Mouse (Mus musculus) kidney, embryonic 14.5 days (tissue): Measurements from ENCODE around the gene Ptprm. TPM values are rescaled to one million over a fixed set of nuclear protein-coding genes. Genes with fewer than 3 reads are reported as not detected.

Experiments
- ATAC-seq: fragments of 200-750 bp; cut with Nextera tagmentation; 2 replicates; pipeline ENCODE4 v1.8.0; 2017; ENCODE audit warnings: moderate number of reproducible peaks, mild to moderate bottlenecking, moderate TSS enrichment, moderate library complexity; ENCODE audit not compliant: low FRiP score, low TSS enrichment
- H3K27ac ChIP-seq: fragments of 300-500 bp; sonication (generic); 2 replicates; pipeline ENCODE4 v1.5.1; 2014; ENCODE audit warnings: low read depth, mild to moderate bottlenecking, low read length, moderate library complexity, mixed read lengths
- H3K27me3 ChIP-seq: fragments of 300-500 bp; sonication (generic); 2 replicates; pipeline ENCODE4 v1.6.1; 2014; ENCODE audit warnings: mild to moderate bottlenecking, low read length; ENCODE audit not compliant: control insufficient read depth, insufficient read depth
- H3K36me3 ChIP-seq: fragments of 300-500 bp; sonication (generic); 2 replicates; pipeline ENCODE4 v1.6.1; 2014; ENCODE audit warnings: low read length, mixed read lengths; ENCODE audit not compliant: control insufficient read depth, insufficient read depth
- H3K4me1 ChIP-seq: fragments of 300-500 bp; sonication (generic); 2 replicates; pipeline ENCODE4 v1.6.1; 2014; ENCODE audit warnings: low read length, mixed read lengths; ENCODE audit not compliant: control insufficient read depth, insufficient read depth
- H3K4me2 ChIP-seq: fragments of 300-500 bp; sonication (generic); replicated peaks from 2 replicates; pipeline ENCODE4 v1.6.1; 2014; ENCODE audit warnings: low read depth, mild to moderate bottlenecking, low read length
- H3K4me3 ChIP-seq: fragments of 300-500 bp; sonication (generic); 2 replicates; pipeline ENCODE4 v1.5.1; 2014; ENCODE audit warnings: mild to moderate bottlenecking, low read length
- H3K9ac ChIP-seq: fragments of 300-500 bp; sonication (generic); 2 replicates; pipeline ENCODE4 v1.6.1; 2014; ENCODE audit warnings: low read depth, mild to moderate bottlenecking, low read length, moderate library complexity
- H3K9me3 ChIP-seq: fragments of 300-500 bp; sonication (generic); 2 replicates; pipeline ENCODE4 v1.6.1; 2016; ENCODE audit warnings: low read length; ENCODE audit not compliant: control insufficient read depth
- WGBS: fragments of 180-500 bp; shearing (Covaris S2); extraction: QIAGEN DNeasy Blood & Tissue Kit; methylation state at CpG from one replicate; pipeline ENCODE4 v1.1.7; 2014; 5-methylcytosine and 5-hydroxymethylcytosine counted together
- polyA plus RNA-seq: library from polyadenylated mRNA; unstranded; fragments of >200 nt; fragmentation: Nextera tagmentation; extraction: Ambion mirVana; gene quantifications from 2 replicates; pipeline ENCODE4 v1.2.1, GENCODE M21; 2014

Ptprm gene
- polyA plus RNA-seq, 1 experiment from 2014 or later: 22.6 TPM

DNA sequence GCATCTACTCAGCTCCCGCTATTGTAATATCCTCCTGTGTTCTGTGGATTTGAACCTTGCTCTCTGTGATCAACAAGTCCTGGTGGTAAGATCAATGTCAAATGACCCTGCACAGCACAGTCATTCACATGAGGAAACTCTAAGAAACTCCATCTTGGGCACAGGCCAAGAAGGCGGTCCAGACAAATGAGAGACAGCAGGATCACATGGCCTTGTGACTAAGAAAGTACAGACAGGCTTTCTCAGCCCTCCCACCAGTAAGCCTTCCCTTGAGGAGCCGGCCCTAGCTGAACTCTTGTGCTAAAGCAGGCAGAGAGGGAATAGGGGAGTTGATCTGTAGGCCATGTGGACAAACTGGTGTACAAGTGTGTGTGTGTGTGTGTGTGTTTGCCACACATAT, 49.4 kb downstream of the Ptprm start:
- Histone ChIP-seq H3K9me3 (no peaks in the 10 kb centered on the region), H3K4me1 (no peaks in the 10 kb centered on the region), H3K4me2 (no peak overlapping the region), H3K36me3 (no peaks in the 10 kb centered on the region), H3K27ac (no peak overlapping the region), H3K4me3 (no peak overlapping the region), H3K27me3 (no peaks in the 10 kb centered on the region), H3K9ac (no peak overlapping the region)
- 76% methylated on average over 3 of the region's 3 CpGs for WGBS
- ATAC-seq: peak; percentile 60; the same call in 1 of the 2 replicates

DNA sequence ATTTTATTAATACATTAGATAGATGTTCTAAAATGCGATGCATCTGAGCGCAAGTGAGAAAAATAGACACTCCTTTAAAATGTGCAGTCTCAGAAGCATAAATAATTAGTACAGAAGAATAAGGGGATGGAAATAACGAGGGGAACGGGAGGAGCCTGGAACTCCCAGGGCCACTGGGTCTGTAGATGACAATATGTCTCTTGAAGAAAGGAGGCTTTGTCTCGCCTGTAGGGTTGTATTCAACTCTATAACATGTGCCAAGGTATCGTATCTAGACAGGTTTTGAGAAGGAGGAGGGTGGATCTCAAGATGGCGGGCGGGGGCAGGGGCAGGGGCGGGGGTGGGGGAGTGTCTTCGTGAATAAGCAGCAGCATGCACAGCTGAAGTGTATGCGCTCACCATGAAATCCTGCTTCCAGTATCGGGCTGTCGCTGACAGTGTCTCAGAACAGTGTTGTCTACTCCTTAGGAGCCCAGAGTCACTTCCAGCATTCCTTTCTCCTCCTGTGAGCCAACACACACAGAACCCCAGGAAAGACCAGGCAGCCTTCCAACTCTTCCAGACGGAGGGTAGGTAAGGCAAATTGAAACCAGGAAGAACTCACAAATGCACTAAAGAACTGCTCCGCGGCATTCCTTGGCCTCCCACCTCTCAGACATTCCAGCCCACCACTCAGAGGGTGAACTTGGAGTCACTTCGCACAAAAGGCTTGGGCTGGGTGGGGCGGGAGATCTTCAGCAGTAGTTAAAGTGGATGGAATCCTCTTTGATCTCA, 50.7 kb downstream of the Ptprm start:
- Histone ChIP-seq H3K9ac (no peak overlapping the region), H3K36me3 (no peaks in the 10 kb centered on the region), H3K4me3 (no peak overlapping the region), H3K4me2 (no peak overlapping the region), H3K27ac (no peak overlapping the region), H3K9me3 (no peaks in the 10 kb centered on the region), H3K27me3 (no peaks in the 10 kb centered on the region), H3K4me1 (no peaks in the 10 kb centered on the region)
- 72% methylated on average over 18 of the region's 18 CpGs for WGBS
- no peak for ATAC-seq

DNA sequence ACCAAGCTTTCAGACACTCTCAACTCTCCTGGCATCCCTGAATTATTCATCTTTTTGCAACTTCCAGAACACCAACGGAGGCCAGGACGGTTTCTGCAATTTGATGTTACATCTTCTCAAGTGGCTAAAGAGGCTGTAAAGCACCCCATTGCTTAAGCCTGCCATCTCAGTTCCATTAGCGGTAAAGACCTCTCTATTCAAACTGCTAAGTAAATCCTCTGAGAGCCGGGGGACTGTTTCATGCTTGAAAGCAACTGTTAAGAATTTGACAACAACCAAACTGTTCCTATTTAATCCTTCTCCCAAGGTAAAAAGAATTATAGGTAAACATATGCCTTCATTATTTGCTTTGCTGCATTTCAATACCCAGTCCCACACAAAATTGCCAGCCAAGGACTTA, 51.7 kb downstream of the Ptprm start:
- H3K4me3 ChIP-seq: no peak overlapping the region
- H3K9me3 ChIP-seq: no peaks in the 10 kb centered on the region
- no peaks in the 10 kb centered on the region for H3K27me3 ChIP-seq
- no peak for ATAC-seq
- WGBS: 64% methylated on average over 4 of the region's 4 CpGs
- no peaks in the 10 kb centered on the region for H3K36me3 ChIP-seq
- H3K4me1 ChIP-seq: no peaks in the 10 kb centered on the region
- H3K9ac ChIP-seq: no peak overlapping the region
- no peak overlapping the region for H3K27ac ChIP-seq
- H3K4me2 ChIP-seq: no peak overlapping the region

DNA sequence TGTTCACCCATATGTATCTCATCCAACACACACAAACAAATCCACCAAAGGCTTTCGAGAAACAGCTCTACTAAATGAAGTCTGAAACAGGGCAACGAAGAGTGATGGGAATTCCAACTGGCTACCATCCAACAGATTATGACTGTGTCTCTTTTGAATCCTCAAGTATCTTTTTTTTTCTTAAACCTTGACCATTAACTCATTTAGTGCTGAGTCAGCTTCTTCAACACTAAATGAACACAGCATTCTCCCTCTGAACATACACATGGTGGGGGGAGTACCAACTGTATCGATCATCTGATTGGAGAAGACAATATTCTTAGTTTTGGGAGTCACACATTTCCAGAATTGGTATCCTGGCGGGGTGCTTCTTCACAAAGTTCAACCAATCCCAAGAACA, 52.2 kb downstream of the Ptprm start:
- H3K4me2 ChIP-seq: no peak overlapping the region
- 92% methylated on average over 4 of the region's 4 CpGs for WGBS
- H3K4me3 ChIP-seq: no peak overlapping the region
- no peak overlapping the region for H3K9ac ChIP-seq
- no peaks in the 10 kb centered on the region for H3K27me3 ChIP-seq
- H3K36me3 ChIP-seq: no peaks in the 10 kb centered on the region
- ATAC-seq: no peak
- H3K27ac ChIP-seq: no peak overlapping the region
- no peaks in the 10 kb centered on the region for H3K9me3 ChIP-seq
- H3K4me1 ChIP-seq: no peaks in the 10 kb centered on the region

DNA sequence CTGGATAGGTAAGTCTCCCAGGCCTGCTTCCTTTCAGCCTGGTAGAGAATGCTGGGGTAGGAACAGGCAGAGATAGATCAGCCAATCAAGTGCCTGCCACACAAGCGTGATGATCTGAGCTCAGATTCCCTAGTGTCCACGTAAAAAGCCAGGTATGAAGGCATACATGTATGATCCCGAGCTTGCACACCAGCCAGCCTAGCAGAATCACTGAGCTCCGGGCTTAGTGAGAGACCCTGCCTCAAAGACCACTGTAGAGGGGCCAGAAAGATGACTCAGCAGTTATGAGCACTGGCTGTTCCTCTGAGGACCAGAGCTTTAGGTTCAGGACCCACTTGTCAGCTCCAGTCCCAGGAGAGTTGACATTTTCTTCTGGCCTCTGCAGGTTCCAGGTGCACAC, 52.9 kb downstream of the Ptprm start:
- H3K9ac ChIP-seq: no peak overlapping the region
- no peaks in the 10 kb centered on the region for H3K4me1 ChIP-seq
- H3K27ac ChIP-seq: no peak overlapping the region
- ATAC-seq: no peak
- H3K4me2 ChIP-seq: no peak overlapping the region
- 94% methylated on average over 4 of the region's 4 CpGs for WGBS
- H3K9me3 ChIP-seq: no peaks in the 10 kb centered on the region
- no peaks in the 10 kb centered on the region for H3K27me3 ChIP-seq
- H3K36me3 ChIP-seq: no peaks in the 10 kb centered on the region
- H3K4me3 ChIP-seq: no peak overlapping the region

DNA sequence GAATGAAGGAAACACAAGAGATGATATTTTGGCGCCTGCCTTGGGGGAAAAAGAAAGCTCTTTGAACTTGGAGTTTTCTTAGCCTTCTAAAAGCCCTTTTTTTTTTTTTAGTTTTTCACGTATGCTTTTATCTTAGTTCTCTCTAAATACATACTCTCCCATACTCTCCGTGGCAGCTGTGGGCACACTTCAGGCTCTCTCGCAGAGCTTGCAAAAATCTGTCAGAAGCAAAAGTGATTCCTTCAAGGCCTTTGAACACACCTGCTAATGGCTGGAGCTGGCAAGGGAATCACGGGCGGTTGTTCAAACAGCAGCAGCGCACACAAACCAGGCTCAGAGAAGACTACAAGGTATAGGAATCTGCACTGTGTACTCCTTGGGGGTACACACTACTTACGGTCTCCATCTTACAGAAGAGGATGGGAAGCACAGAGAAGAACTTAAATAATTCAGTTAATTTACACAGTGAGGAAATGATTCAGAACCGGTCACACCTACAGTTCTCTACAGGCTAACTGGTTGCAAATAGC, 55.9 kb downstream of the Ptprm start:
- Histone ChIP-seq H3K4me2 (no peak overlapping the region), H3K4me3 (no peak overlapping the region), H3K9me3 (no peaks in the 10 kb centered on the region), H3K36me3 (no peaks in the 10 kb centered on the region), H3K4me1 (no peaks in the 10 kb centered on the region), H3K27ac (no peak overlapping the region), H3K27me3 (no peaks in the 10 kb centered on the region), H3K9ac (no peak overlapping the region)
- no peak for ATAC-seq
- 82% methylated on average over 9 of the region's 9 CpGs for WGBS

DNA sequence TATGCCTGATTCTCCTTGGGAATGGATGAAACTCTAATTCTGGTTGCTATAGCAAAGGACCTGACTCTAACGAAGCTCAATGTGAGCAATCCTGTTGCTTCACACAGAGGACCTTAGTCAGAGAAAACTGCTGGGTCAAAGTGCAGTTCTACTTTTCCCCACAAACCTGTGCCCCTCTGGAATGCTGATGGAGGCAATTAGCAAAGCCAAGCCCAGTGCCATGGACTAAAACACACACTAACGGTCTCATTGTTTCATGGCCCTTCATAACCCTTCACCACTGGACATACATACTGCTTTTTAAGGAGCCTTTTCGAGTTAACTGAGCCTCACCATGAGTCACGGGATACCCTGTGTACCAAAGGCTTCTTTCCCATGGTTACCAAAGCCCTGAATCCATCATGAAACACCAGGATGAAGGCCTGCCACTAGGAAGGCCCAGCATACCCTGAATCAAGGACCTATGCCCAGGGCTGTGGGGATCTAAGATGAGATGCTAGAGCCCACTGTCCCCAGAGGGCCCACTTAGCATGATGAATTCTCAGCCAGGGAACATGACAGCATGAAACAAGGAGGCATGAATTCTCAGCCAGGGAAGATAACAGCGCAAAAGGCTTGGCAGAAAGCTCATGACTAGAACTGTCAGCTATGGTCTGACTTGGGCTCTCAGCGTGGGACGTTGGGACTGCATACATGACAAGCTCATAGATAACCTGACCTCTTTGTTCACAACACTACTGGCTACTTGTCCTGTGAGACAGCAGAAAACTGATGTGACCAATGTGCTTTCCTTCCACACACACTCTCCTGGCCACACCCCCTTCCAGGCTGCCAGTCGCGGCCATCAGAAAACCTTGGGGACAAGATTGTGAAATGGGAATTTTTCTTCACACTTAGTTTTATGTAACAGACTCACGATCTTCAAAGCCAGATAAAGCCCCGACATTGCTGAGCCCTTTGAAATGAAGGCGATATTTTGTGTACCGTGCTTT, 57.4 kb downstream of the Ptprm start:
- H3K4me1 ChIP-seq: no peaks in the 10 kb centered on the region
- no peak overlapping the region for H3K4me2 ChIP-seq
- no peak overlapping the region for H3K4me3 ChIP-seq
- WGBS: 88% methylated on average over 13 of the region's 13 CpGs
- H3K36me3 ChIP-seq: no peaks in the 10 kb centered on the region
- no peaks in the 10 kb centered on the region for H3K27me3 ChIP-seq
- no peak for ATAC-seq
- H3K27ac ChIP-seq: no peak overlapping the region
- H3K9ac ChIP-seq: no peak overlapping the region
- no peaks in the 10 kb centered on the region for H3K9me3 ChIP-seq

DNA sequence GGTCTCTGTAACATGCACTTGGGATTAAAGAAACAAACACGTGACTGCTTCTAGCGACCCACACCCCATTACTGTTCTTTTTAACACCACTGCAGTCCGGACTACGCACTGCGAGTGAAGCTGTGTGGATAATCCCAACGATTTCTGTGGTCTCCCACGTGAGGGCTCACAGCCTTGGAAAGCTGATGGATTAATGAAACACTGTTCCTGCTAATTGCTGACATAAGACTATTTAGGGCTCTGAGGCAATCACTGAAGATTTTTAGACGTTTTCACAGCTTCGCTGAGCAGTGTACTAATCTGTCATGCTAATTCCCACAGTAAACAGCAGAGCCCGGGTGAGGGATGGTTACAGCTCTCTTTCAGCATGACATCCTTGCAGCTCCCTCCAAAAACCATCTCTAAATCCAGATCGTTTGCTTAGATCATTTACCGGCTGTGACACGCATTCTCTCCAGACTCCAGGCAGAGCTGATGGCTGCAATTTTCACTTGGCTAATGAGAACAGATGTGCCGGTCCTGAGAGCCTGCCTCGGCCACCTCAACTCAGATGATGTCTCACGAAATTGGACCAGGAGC, 63.5 kb downstream of the Ptprm start:
- Histone ChIP-seq H3K27me3 (no peaks in the 10 kb centered on the region), H3K36me3 (no peaks in the 10 kb centered on the region), H3K9me3 (no peaks in the 10 kb centered on the region), H3K4me3 (no peak overlapping the region), H3K27ac (no peak overlapping the region), H3K9ac (no peak overlapping the region), H3K4me1 (peaks cover 14% of the 10 kb centered on the region; the same call in 1 of the 2 replicates), H3K4me2 (peak overlapping the region; percentile 31)
- peak; percentile 60; the same call in 1 of the 2 replicates for ATAC-seq
- 13% methylated on average over 16 of the region's 16 CpGs for WGBS
